Mouse (Mus musculus): Measurements from ENCODE around the gene Grm1. TPM values are rescaled to one million over a fixed set of nuclear protein-coding genes. Genes with fewer than 3 reads are reported as not detected.

The Grm1 gene
- total RNA-seq, 1 experiment from 2014 or later: not detected

GRCm38 (mm10) chr10:10710837-10711236, 371.3 kb downstream of the Grm1 start:
- DNase-seq: no peak

- no peak for DNase-seq
Observed at GRCm38 (mm10) chr10:10710359-10710758, 371.8 kb downstream of the Grm1 start.

DNA sequence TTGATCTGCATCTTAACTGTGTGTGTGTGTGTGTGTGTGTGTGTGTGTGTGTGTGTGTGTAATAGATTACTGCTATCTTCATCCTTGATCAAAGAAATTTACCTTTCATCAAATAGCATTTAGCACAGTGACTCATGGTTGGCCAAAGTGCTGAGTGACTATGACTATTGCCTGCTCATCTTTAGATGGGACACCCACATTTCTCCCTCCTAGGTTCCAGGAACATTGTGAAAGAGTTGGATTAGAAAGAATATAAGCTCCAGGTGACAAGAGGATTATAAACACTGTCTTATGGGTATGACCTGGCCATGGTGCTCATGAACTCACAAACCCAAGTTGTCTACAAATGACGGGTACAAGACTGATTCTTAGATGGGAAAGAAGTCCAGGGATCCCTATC, 374.1 kb downstream of the Grm1 start:
- DNase-seq: no peak

- DNase-seq: no peak
Observed at GRCm38 (mm10) chr10:10701326-10701725, 380.8 kb downstream of the Grm1 start.

DNA sequence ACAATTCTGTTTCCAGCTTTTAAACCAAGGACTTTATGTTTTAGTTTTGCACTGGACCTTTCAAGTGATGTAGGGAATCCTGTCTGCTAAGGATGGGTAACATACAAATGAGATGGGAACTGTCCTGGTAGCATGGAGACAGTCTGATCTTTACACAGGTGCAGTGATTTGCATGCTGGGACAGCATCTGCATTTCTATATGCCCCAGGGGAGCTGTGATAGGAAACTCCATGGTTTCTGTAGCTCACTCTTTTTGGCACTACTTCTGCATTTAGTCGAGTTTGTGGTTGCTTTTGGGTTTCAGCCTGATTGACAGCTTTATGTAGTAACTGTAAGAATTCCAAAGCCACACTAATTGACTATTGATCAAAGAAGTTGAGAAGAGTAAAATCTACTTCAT, 381.3 kb downstream of the Grm1 start:
- DNase-seq: no peak

GRCm38 (mm10) chr10:10697497-10697896, 384.7 kb downstream of the Grm1 start:
- DNase-seq: no peak

GRCm38 (mm10) chr10:10689668-10690223, 392.4 kb downstream of the Grm1 start:
- no peak for DNase-seq

- peak; percentile 3 for DNase-seq
Observed at GRCm38 (mm10) chr10:10688907-10689667, 393.1 kb downstream of the Grm1 start.

DNA sequence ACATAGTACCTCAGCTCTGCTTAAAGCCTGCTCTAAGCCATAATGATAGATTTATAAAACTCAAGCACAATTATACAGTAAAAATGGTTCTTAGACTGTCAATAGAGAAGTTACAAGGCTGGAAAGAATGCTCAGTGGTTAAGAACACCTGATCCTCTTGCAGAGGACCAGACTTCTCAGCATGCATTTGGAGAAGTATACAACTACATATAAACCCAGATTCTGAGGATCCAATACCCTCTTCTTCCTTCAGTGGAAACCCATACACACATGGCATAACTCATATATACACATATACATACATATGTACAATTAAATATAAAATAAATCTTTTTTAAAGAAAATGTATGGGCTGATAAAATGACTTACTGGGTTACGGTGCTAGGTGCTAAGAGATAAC, 401.1 kb downstream of the Grm1 start, which contains the start of gene Gm10944:
Gm10944 (plus strand) TSS at position 301 of the 400 bp plus-strand sequence.
- DNase-seq: no peak

DNA sequence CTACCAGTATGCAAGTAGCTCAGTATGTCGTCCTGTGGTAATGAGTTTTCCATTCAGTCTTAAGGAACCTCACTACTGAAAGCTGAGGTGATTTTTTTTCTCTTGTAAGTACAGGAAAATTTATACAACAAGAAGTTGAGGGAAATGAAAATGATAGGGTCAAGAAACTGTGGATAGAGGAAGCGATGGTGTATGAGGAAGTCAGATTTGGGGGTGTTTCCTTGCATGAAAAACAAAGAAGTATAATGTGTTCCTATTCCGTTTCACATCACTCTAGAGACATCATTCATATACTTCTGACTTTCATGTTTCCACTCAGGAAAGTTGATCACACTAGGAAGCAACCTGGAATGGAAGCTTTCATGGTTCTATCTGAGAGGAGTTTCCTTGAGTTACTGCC, 422.2 kb downstream of the Grm1 start:
- no peak for DNase-seq

DNA sequence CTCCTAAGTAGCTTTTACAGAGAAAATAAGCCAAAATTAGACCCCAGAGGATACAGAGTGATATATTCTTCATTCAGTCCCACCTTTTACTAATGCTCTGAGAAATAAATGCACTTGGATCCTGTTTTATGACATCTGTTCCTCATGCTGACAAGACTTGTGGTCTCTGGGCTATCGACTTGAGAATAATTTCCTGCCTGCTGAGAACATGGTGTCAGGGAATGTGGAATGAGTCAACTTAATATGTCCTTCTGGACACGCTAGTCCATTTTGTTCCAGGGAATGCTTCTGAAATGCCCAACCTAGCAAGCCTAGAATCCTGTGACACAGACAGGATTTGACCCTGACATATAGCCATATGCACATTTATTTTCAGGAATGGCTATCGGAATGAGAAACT, 423.0 kb downstream of the Grm1 start:
- no peak for DNase-seq

DNA sequence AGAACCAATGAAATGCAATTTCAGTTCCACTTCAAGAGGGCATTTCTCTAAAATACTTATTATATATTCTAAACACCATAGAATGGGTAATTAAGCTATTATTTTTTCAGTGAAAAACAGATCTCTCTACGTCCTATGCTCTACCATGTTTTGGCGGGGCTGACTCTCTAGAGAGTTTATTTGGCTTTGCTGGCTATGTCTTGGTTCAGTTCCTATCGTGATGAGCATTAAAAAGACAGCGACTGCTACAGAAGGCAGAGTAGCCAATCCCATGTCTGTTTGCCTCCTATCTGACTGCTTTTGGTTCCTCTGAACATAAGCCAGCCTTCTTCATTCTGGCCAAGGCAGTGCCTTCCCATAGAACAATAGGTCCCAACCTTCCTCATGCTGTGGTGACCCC, 425.5 kb downstream of the Grm1 start:
- DNase-seq: no peak

DNA sequence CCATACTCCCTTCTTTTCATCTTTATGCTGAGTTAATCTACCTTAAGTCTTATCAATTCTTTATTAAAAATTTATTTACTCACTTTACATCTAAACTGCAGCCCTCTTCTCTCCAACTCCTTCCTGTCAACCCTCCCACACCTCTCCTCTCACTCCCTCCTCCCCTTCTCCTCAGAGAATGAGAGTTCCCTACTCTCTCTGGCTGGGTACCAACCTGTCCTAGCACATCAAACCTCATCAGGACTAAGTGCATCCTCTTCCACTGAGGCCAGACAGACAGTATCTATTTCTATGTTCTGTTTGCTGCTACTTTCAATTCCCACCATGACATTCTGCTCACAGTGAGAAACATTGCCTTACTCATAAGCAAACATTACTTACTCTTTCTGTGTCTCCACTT, 426.2 kb downstream of the Grm1 start:
- no peak for DNase-seq

Other genes with a start within 250 kb of the Grm1 start
- gene Shprh, start 67.1 kb upstream of the Grm1 start, total RNA-seq (2021): 26.5 and 28.9 TPM in 2 replicates
- 23.3 and 26.2 TPM in 2 replicates for gene Fbxo30, start 199.0 kb upstream of the Grm1 start, total RNA-seq (2021)

Data from adrenal gland, postnatal 25 days (tissue).